Mouse (Mus musculus) heart, postnatal 10 days (tissue): Measurements from ENCODE around the gene Lyrm7. TPM values are rescaled to one million over a fixed set of nuclear protein-coding genes. Genes with fewer than 3 reads are reported as not detected.
"Not testable (repeated sequence)": the region's sequence is repeated elsewhere in the genome, so short reads cannot be mapped to it uniquely, and the experiment has no call there.

Experiments used
- DNase-seq, 2 experiments: peaks; one replicate each; pipeline ENCODE4 v3.0.0; 2021
- intact Hi-C: fragments of 180-260 bp; cut with DNase I; formaldehyde crosslinking; loops from one replicate; pipeline ENCODE4 v1.15.1; 2025
- total RNA-seq, 2 experiments: library from RNA; stranded (reverse); gene quantifications; 2 replicates each; pipeline ENCODE4 v1.2.3; 2021

The Lyrm7 gene
- total RNA-seq: 10 to 100 TPM; 24.4 to 27.0 TPM

DNA sequence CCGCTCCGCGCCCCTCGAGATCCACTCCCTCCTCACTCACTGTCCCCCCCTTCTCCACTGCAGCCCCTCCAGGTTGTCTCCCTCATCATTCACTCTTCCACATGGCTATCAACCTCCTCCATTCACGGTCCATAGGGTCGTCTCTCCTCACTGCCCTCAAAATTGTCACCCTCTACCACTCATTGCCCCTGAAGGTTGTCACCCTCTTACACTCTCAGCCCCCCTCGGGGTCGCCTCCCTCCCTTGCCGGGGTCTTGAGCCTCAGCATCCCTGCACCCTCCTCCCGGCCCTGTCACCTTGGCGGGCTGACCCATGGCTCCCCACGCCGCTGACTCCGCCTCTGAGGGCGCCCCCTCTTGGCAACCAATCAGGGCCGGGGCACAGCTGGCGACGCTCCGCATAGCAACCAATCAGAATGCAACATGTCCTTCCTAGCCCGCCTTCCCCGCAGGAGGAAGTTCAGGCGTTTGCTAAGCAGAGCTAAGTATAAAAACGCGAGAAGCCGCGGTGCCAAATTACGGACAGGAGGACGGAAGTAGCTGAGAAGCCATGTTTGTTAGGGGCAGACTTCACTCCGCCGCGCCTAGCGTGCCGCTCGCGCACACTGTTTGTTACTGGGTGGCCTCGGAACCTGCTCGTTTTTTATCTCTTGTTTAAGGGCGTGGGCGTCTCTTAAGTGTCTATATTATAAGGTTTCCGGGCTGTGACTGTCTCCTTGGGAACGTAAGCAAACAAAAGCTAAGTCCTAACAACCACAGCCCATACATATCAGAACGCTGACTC is at the start of gene Lyrm7:
TSS of gene Lyrm7 (minus strand) at position 661 of the 783 bp plus-strand sequence.
- DNase-seq: peak; percentile 97 to 98
- intact Hi-C loops: loop anchor here (2.0 to 5.0 kb wide), 2 partner anchors 74 to 298 kb away; partner anchors contain the start of gene Cdc42se2

DNA sequence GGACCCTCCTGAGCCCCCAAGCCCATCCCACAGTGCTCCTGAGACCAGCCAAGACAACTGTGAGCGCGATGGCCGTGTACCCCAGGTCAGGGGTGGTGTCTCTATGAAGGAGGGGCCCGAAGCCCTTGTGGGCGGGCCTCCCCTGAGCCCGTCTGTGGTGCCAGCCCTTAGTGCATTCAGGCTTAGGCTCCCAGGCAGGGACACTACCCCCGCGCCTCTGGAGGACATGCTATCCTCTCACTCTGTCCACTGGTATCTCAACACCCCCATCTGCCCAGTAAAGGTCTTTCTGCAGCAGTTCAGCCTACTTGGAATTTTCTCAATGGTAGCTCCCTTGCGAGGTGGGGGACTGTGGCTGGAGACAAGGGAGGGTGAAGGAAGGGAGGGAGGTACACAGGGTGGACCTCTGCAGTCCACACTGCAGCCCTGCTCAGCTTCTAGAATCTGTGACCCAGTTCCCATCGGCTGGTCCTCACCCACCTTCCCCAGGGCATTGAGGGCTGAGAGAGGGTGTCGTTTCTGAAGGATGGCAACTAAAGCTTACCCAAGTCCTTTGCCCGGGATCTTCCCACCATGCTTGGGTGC is 49.5 kb upstream of the Lyrm7 start:
- no peak for DNase-seq
- intact Hi-C loops: no loop called here

DNA sequence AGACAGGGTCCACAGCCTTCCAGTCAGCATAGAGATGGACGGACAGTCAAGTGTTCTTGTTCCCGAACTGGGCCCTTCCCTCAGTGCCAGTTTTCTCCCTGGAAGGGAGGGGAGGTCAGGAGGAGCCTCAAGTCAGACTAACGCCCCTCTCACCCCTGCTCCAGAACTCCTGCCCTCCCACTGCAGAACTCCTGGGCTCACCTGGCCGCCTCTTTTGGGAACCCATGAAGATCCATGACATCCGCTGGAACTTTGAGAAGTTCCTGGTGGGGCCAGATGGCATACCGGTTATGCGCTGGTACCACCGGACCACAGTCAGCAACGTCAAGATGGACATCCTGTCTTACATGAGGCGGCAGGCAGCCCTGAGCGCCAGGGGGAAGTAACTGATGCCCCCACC is 48.6 kb upstream of the Lyrm7 start:
- no peak for DNase-seq
- intact Hi-C loops: no loop called here

DNA sequence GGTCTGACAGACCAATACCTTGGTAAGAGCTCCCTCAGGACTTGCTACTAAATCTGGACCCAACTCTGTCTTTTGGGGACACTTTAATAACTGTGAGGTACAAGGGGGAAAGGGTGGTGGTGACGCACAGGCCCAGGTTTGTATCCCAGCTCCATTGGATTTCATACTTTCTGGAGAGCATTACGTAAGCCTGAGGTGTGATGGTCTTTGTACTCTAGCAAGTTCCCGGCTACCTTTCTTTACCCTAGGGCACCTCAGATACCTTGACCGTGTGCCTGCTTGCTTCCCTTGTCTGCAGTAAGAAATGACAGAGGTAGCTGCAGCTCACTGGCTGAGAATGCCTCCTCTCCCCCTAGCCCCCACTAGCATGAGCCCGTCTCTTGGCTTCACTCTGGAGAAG is 46.5 kb upstream of the Lyrm7 start:
- intact Hi-C loops: no loop called here
- DNase-seq: no peak

DNA sequence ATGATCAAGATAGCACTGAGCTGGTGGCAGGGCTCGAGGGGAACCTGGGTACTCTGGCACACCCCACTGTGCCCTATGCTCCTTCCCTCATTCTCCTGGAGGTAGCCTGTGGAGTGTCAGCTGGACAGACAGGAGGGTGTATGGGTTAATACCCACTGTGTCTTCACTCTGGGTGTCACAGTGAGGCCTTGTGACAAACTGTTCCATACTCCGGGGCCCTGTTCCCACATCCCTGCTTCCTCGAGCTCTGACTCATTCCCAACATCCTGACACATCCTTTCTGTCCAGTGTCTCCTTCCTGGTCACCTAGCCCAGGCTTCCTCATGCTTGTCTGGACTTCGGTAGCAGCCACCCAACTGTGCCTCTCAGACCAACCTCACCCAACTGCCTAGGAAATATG is 45.8 kb upstream of the Lyrm7 start:
- DNase-seq: no peak
- intact Hi-C loops: no loop called here

DNA sequence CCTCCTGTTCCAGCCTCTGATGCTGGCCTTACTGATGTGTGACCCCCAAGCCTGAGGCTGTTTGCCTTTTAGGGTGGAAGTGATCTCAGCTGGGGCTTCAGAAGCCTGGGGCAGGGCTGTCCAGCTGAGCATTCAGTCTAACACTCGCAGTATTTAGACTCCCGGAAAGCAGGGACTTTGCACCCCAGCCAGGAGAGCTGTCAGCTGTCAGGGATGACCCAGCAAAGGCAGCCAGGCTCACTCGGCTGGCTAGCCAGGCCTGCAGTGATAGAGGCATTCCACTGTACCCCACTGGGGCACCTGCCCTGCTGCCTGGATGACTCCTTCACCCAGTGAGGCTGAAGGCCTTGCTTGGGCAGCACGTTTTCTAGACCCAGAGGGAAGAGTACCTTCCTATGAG is 45.2 kb upstream of the Lyrm7 start:
- intact Hi-C loops: no loop called here
- DNase-seq: peak; percentile 58 to 69

DNA sequence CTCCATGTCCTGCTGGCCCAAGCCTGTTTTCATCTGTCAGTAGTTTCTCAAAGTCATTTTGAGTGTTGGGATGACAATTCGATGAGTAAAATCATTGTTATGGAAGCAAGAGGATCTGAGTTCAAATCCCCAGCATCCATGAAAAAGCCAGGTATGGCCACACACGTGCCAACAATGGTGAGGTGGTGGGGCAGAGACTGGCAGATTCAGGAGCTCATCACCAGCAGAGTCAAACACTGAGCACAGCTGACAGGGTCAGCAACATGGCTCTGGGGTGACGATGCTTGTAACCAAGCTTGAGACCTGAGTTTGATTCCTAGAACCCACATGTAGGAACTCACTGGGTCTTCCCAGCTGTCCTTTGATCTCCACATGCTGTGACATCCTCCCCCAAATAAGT is 44.4 kb upstream of the Lyrm7 start:
- DNase-seq: no peak
- intact Hi-C loops: no loop called here

DNA sequence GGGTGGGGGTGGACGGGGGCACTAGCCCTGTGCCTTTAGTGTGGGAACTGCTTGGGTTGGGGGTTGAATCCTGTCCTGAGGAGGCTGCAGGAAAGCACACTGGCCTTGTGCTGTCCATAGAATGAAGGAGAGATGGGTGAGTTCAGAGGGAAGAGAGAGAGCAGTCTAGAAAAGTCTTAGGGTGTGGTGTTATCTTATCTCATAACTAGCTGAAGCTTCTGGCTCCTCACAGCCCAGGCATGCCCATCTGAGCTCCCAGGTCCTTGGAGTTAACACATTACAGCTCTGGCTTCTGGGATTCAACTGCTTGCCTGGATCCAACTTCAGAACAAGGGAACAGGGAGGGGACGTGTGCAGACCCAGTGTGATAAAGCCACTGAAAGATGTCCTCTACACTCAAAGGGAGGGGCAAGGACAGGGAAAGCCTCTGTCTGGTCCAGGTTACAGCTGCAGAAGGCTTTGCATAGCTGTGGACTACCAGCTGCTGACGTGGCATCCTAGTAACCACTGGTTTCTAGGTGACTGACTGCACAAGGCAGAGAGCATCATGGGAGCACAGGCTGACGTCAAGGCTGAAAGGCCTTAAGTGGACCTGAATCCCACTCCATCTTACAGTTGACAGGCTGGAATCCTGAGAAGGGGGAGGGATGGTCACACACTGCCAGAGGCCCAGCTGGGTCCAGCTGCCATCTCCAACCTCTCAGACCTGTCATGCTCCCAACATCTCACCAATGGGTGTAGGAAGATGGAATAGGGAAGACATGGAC is 43.4 kb upstream of the Lyrm7 start:
- intact Hi-C loops: no loop called here
- DNase-seq: peak; percentile 78 to 80

DNA sequence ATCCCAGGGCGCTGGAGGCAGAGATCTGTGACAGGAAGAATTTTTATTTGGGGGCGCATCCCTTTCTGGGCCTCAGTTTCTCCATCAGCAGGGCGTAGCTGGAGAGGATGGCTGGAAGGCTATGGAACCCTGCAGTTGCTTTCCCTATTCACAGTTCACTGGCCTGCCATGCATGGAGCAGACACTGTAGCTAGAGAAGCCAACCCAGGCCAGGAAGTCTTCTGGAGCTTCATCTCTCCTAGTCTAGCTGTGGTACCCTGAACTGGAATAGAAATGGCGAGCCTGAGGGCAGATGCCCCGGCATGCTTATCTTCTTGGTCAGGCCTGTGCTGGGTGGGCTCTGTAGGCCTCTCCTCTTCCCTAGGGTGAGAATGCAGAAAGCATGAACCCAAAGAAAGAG is 42.6 kb upstream of the Lyrm7 start:
- intact Hi-C loops: no loop called here
- no peak for DNase-seq

DNA sequence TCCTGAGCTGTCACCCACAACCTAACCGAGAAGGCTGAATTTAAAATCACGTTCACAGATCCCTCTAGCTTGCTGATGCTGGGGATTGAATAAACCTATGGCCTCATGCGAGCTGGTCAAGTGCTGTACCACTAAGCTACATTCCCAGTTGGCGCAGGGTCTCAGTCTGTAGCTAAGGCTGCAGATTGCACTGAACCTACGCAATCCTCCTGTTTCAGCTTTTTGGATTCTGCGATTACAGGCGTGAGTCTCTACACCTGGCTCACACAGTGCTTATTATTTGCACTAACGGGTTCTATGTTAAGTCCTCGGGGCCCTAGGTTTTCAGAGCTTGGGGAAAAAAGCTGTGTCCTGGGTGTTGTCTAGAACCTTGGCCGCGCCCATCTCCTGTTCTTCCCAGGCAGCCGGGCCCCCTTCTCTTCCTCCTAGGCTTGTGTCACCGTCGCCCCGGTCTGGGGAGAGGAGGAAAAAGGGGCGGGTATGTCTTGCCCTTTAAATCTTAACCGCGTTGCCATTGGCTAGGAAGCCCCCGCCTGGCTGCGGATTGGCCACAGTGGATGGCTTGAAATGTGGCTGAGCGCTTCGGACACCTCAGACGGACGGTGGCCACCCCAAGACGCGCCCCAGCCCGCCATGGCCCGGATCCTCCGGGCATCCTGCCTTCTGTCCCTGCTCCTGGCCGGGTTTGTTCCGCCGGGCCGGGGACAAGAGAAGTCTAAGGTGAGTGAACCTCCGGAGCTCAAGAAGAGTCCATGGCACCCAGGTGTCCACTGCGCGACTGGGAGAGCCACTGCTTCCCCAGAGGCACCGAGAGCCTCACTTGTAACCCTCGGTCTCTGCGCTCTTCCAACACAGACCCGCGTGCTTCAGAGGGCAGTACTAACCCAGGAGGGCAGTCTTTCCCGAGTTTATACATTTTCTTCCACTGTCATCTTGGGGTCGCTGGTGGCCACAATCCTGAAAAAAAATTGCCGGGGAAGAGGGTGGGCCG is 41.9 kb upstream of the Lyrm7 start, which contains the start of gene Gpx3:
TSS of gene Gpx3 (plus strand) at position 121 of the 991 bp plus-strand sequence.
- peak; percentile 86 to 89 for DNase-seq
- intact Hi-C loops: no loop called here

DNA sequence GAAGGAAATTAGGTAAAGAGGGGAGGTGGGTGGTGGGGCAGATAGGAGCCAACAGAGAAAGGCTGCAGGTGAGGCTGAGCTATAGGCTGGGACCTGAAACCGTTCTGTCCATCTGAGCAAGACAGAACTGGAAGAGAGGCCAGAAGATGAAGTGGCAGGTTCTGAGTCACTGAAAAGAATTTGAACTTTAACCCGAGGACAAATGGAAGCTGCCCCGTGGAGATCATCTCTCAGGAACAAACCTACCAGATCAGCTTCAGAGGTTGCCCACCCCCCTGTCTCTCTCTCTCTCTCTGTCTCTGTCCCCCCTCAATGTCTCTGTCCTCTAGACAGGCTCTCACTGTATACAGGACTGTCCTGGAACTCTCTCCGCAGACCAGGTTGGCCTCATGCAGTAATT is 38.9 kb upstream of the Lyrm7 start:
- intact Hi-C loops: no loop called here
- no peak for DNase-seq

DNA sequence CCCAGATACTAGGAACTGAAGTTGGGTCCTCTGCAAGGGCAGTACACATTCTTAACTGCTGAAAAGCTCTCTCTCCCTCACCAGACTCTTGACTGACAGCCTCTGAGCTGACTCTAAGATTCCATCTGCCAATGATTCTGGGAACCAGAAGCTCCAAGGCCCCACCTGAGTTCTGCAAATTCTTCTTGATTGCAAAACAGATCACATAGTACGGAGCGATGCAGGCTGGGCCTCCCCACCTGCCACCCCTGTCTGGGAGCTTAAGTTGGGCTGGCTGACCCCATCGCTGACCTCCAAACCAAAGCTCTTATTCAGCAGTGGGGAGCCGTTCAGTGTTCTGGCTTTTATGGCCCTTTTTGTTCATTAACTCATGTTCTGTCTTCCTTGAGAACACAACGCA is 36.8 kb upstream of the Lyrm7 start:
- DNase-seq: no peak
- intact Hi-C loops: no loop called here

DNA sequence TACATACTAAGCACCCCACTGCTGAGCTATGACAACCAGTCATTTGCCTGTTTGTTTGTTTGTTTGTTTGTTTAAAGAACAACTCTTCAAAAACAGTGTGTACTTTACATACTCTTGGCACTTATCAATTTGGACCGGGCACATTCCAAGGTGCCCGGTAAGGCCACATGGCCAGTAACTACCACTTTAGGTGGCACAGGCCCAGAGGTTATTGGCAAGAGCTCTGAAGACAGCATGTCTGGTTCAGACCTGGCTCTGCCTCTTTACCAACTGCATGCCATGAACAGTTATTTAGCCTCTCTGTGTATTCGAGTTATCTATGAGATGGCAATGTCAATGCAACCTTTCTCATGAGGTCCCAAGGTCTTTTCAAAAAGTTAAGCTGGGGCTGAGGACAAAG is 35.9 kb upstream of the Lyrm7 start:
- intact Hi-C loops, DNase-seq: not testable (repeated sequence)

DNA sequence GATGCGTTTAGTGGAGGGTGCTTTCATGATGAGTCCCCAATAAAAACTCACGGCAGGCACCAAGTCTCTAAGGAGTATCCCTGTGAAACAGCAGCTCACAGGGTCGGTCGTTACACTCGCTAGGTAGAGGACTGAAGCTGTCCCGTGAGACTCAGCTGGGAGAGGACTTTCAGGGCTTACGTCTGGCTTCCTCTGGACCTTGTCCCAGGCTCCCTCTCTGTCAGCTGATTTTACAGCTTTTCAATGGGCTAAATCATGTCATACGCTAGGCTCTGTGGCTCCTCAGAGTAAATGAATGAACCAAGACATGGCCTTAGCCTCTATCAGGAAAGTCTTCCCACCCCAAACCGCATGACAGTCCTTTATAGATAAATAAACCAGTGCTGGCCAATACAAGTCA is 33.9 kb upstream of the Lyrm7 start:
- DNase-seq: no peak
- intact Hi-C loops: no loop called here

DNA sequence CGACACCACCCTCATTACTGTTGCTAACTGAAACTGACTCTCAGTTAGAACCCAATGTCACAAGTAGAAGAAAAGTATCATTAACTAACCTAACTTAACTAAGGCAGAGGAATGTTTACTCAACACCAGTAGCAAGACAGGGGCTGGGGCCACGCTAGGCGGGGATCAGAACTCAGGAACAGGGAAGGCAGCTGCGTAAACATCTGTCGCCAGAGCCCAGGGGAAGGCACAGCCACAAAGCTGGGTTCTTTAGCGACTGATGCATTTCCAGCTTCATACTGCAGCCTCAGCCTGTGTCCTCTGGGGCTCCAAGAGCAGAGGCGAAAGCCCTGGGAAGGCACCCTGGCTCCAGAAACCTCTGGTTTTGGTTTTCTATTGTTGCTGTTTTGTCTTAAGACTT is 31.4 kb upstream of the Lyrm7 start:
- intact Hi-C loops: no loop called here
- no peak for DNase-seq

DNA sequence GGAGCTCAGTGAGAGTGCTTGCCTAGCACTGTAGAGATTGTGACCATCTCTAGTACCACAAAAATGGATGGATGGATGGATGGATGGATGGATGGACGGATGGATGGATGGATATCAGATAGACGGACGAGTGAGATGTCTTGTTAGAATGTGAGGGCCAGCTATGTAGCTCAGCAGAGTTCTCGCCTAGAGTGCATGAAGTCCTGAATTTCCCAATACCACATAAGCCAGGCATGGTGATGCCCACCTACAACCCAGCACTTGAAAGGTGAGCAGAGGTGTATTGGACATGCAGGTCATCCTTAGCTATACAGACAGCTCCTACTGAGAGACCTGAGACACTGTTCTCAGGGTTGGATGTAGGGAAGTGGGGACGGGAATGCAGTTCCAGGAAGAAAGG is 30.6 kb upstream of the Lyrm7 start:
- intact Hi-C loops: no loop called here
- DNase-seq: no peak

DNA sequence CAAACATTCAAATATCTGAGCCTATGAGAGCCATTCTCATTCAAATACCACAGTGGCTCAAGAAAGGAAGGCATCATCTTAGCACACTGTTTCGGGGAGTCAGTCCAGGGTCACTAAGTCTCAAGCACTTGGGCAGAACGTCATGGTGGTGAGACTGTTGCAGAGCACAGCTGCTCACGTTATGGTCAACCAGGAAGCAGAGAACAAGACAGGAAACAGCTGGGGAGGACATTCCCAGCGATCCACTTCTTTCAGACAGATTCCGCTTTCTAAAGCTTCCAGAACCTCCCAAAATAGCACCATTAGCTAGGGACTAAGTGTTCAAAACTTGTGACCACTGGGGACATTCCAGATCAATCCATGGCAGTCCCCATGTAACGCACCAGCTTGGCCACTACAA is 27.2 kb upstream of the Lyrm7 start:
- no peak for DNase-seq
- intact Hi-C loops: loop anchor here (10.0 kb wide), 1 partner anchor 267 kb away; the partner anchor contains the start of gene Slc36a3

DNA sequence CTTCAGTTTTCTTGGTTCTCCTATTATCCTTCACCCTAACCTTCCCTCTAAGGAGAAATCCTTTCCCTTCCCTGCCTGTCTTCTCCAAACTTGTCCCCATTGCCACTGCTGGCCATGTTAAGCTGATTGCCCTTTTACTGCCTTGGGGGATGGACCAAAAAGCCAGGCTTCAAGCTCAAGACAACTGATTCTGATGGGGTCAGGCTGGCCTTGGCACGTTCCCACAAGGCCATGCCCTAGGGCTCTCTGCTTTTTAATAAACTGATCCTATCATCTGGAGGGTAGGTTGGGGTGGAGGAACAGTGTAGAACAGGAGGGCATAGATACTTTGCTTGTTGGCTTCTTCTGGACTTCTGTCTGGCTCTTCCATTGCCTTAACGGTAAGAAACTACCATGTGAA is 24.7 kb upstream of the Lyrm7 start:
- intact Hi-C loops: loop anchor here (10.0 kb wide), 1 partner anchor 269 kb away; the partner anchor contains the start of gene Slc36a3
- no peak for DNase-seq

DNA sequence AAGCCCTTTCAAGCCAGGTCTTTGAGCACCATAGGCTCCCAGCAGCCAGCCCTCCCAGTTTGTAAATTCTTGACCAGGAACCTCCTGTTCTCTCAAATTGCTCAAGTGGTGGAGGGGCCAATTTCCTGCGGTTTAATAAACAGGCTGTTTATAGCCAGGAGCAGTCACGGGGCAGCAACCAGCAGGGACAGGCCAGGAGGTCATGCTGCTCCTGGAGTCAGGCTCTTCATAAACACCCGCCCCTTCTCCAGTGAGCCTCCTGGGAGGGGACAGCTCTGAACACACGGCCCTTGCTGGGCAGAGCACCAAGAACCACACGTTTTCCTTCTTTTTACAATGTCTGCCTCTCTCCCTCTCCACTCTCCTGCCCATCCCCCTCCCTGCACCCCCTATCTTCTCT is 24.2 kb upstream of the Lyrm7 start:
- peak; percentile 58 to 66 for DNase-seq
- intact Hi-C loops: loop anchor here (5.0 to 10.0 kb wide), 2 partner anchors 202 to 270 kb away; partner anchors contain the start of gene Slc36a3

DNA sequence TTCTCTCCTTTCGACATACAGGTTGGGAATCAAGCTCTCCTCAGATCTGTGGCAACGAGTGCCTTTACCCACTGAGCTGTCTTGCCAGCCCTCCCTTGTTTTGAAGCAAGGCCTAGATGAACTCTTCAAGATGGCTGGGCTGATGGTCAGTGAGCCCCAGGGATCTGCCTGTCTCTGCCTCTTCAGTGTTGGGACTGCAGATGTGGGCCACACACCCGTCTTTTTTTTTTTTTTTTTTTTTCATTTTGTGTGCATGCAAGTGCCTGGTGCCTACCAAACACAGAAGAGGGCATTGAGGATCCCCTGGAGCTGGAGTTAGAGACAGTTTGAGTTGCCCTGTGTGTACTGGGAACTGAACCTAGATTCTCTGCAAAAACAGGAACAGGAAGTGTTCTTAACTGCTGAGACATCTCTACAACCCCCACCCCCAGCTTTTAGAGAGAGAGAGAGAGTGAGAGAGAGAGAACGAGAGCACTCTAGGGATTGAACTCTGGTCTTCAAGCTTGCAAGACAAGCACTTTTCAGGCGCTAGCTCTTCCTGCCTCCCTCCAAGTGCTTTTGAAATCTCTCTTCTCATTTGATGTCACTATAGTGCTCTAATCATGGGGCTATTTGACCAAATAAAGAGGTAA is 23.6 kb upstream of the Lyrm7 start:
- DNase-seq: no peak
- intact Hi-C loops: loop anchor here (5.0 to 10.0 kb wide), 2 partner anchors 203 to 270 kb away; partner anchors contain the start of gene Slc36a3
